Mouse (Mus musculus): ENCODE data around the gene Cyp2d10. TPM values are rescaled to one million over a fixed set of nuclear protein-coding genes. Genes with fewer than 3 reads are reported as not detected.
"Not testable (repeated sequence)": the region's sequence is repeated elsewhere in the genome, so short reads cannot be mapped to it uniquely, and the experiment has no call there.

Cyp2d10 gene
- polyA plus RNA-seq, 1 experiment from 2014 or later = 2.6 TPM

GRCm38 (mm10) chr15:82372991-82373390 lies 34.0 kb downstream of the Cyp2d10 start:
- no peak for ATAC-seq (ENCODE audit: insufficient read depth, low FRiP score)
- H3K27me3 ChIP-seq (ENCODE audit: control insufficient read depth, insufficient read depth, low read length) = no peaks in the 10 kb centered on the region
- WGBS = 84% methylated on average over 5 of the region's 5 CpGs
- H3K4me2 ChIP-seq (ENCODE audit: low read depth, low read length) = no peak overlapping the region
- 0 out of 2 replicates have a peak, but pooled peaks cover 7% of the 10 kb centered on the region for H3K4me1 ChIP-seq (ENCODE audit: control insufficient read depth, insufficient read depth, low read length)
- no peak overlapping the region for H3K27ac ChIP-seq (ENCODE audit: low read length)
- H3K36me3 ChIP-seq (ENCODE audit: control insufficient read depth, insufficient read depth, low read length) = no peaks in the 10 kb centered on the region
- no peak overlapping the region for H3K4me3 ChIP-seq (replicated peaks; ENCODE audit: low read length)
- no peak overlapping the region for H3K9ac ChIP-seq (ENCODE audit: low read length)
- no peaks in the 10 kb centered on the region for H3K9me3 ChIP-seq (replicated peaks; ENCODE audit: control insufficient read depth, low read length)

- no peaks in the 10 kb centered on the region for H3K36me3 ChIP-seq (ENCODE audit: control insufficient read depth, insufficient read depth, low read length)
- WGBS = 85% methylated on average over 6 of the region's 6 CpGs
- no peak overlapping the region for H3K27ac ChIP-seq (ENCODE audit: low read length)
- no peak overlapping the region for H3K4me3 ChIP-seq (replicated peaks; ENCODE audit: low read length)
- no peak overlapping the region for H3K9ac ChIP-seq (ENCODE audit: low read length)
- no peak for ATAC-seq (ENCODE audit: insufficient read depth, low FRiP score)
- H3K9me3 ChIP-seq (replicated peaks; ENCODE audit: control insufficient read depth, low read length) = no peaks in the 10 kb centered on the region
- H3K27me3 ChIP-seq (ENCODE audit: control insufficient read depth, insufficient read depth, low read length) = no peaks in the 10 kb centered on the region
- 0 out of 2 replicates have a peak, but pooled peaks cover 3% of the 10 kb centered on the region for H3K4me1 ChIP-seq (ENCODE audit: control insufficient read depth, insufficient read depth, low read length)
- H3K4me2 ChIP-seq (ENCODE audit: low read depth, low read length) = no peak overlapping the region
These were observed 34.5 kb downstream of the Cyp2d10 start for GRCm38 (mm10) chr15:82372446-82372845.

DNA sequence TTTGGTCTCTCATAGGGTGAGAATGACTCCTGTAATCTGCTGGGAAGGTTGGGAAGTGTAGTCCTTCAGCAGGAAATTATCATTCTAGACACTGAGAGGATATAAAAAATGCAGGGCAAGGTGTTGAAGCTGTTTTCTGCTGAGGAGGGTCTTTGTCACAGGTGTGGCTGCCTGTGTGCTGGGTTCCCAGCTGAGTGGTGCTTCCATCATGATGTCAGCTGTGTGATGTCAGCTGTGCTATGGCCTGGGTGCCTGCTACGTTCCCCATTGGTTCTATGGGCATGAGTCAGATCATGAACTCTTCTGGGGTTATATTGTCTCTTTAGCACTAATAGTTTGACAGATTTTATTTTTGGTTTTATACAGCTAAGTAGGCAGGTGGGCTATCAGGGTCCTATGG lies 38.1 kb downstream of the Cyp2d10 start:
- ATAC-seq (ENCODE audit: insufficient read depth, low FRiP score) = no peak
- Histone ChIP-seq H3K9ac (ENCODE audit: low read length) (no peak overlapping the region), H3K36me3 (ENCODE audit: control insufficient read depth, insufficient read depth, low read length) (no peaks in the 10 kb centered on the region), H3K27me3 (ENCODE audit: control insufficient read depth, insufficient read depth, low read length) (no peaks in the 10 kb centered on the region), H3K27ac (ENCODE audit: low read length) (no peak overlapping the region), H3K4me2 (ENCODE audit: low read depth, low read length) (no peak overlapping the region), H3K9me3 (replicated peaks; ENCODE audit: control insufficient read depth, low read length) (no peaks in the 10 kb centered on the region), H3K4me1 (ENCODE audit: control insufficient read depth, insufficient read depth, low read length) (no peaks in the 10 kb centered on the region), H3K4me3 (replicated peaks; ENCODE audit: low read length) (no peak overlapping the region)
- WGBS = 78% methylated on average over 1 of the region's 1 CpGs

GRCm38 (mm10) chr15:82368146-82368545 lies 38.8 kb downstream of the Cyp2d10 start:
- Histone ChIP-seq H3K4me1 (ENCODE audit: control insufficient read depth, insufficient read depth, low read length) (no peaks in the 10 kb centered on the region), H3K4me2 (ENCODE audit: low read depth, low read length) (no peak overlapping the region), H3K9ac (ENCODE audit: low read length) (no peak overlapping the region), H3K4me3 (replicated peaks; ENCODE audit: low read length) (no peak overlapping the region), H3K36me3 (ENCODE audit: control insufficient read depth, insufficient read depth, low read length) (no peaks in the 10 kb centered on the region), H3K9me3 (replicated peaks; ENCODE audit: control insufficient read depth, low read length) (no peaks in the 10 kb centered on the region), H3K27me3 (ENCODE audit: control insufficient read depth, insufficient read depth, low read length) (no peaks in the 10 kb centered on the region), H3K27ac (ENCODE audit: low read length) (no peak overlapping the region)
- ATAC-seq (ENCODE audit: insufficient read depth, low FRiP score) = no peak
- 91% methylated on average over 4 of the region's 4 CpGs for WGBS

GRCm38 (mm10) chr15:82364561-82364960 lies 42.4 kb downstream of the Cyp2d10 start:
- not testable (repeated sequence) for H3K4me3 ChIP-seq (replicated peaks; ENCODE audit: low read length); H3K4me1 ChIP-seq (ENCODE audit: control insufficient read depth, insufficient read depth, low read length); H3K9me3 ChIP-seq (replicated peaks; ENCODE audit: control insufficient read depth, low read length); H3K27me3 ChIP-seq (ENCODE audit: control insufficient read depth, insufficient read depth, low read length); H3K9ac ChIP-seq (ENCODE audit: low read length); H3K36me3 ChIP-seq (ENCODE audit: control insufficient read depth, insufficient read depth, low read length); H3K27ac ChIP-seq (ENCODE audit: low read length); ATAC-seq (ENCODE audit: insufficient read depth, low FRiP score)
- H3K4me2 ChIP-seq (ENCODE audit: low read depth, low read length) = peak overlapping the region; percentile 34; the same call in 1 of the 2 replicates
- 8% methylated on average over 6 of the region's 9 CpGs for WGBS

- not testable (repeated sequence) for ATAC-seq (ENCODE audit: insufficient read depth, low FRiP score); H3K4me3 ChIP-seq (replicated peaks; ENCODE audit: low read length); H3K4me2 ChIP-seq (ENCODE audit: low read depth, low read length); H3K36me3 ChIP-seq (ENCODE audit: control insufficient read depth, insufficient read depth, low read length); H3K27ac ChIP-seq (ENCODE audit: low read length); H3K4me1 ChIP-seq (ENCODE audit: control insufficient read depth, insufficient read depth, low read length); H3K27me3 ChIP-seq (ENCODE audit: control insufficient read depth, insufficient read depth, low read length); H3K9ac ChIP-seq (ENCODE audit: low read length); H3K9me3 ChIP-seq (replicated peaks; ENCODE audit: control insufficient read depth, low read length)
- WGBS = 68% methylated on average over 7 of the region's 12 CpGs
These were observed 43.2 kb downstream of the Cyp2d10 start for GRCm38 (mm10) chr15:82363801-82364200.

DNA sequence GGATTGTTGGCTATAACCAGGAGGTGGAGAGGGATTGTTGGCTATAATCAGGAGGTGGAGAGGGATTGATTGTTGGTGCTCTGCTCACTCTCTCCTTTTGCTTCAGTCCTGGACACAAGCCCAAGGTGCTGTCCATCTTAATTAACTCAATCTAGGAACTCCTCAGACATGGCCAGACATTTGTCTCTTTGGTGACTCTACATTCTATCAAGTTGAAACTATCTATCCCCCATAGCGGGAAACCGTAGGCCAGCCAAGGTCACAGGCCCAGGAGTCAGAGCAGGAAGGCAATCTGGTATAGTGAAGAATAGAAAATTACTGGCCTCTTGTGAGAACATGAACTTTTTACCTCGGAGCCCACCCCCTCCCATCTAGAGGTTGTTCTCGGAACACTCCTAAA lies 44.8 kb downstream of the Cyp2d10 start:
- WGBS = 72% methylated on average over 3 of the region's 4 CpGs
- no peaks in the 10 kb centered on the region for H3K36me3 ChIP-seq (ENCODE audit: control insufficient read depth, insufficient read depth, low read length)

GRCm38 (mm10) chr15:82361459-82362018 lies 45.5 kb downstream of the Cyp2d10 start:
- Histone ChIP-seq H3K27me3 (ENCODE audit: control insufficient read depth, insufficient read depth, low read length) (no peaks in the 10 kb centered on the region), H3K36me3 (ENCODE audit: control insufficient read depth, insufficient read depth, low read length) (no peaks in the 10 kb centered on the region), H3K4me1 (ENCODE audit: control insufficient read depth, insufficient read depth, low read length) (peaks cover 10% of the 10 kb centered on the region), H3K9me3 (replicated peaks; ENCODE audit: control insufficient read depth, low read length) (no peaks in the 10 kb centered on the region), H3K4me3 (replicated peaks; ENCODE audit: low read length) (no peak overlapping the region), H3K9ac (ENCODE audit: low read length) (peak overlapping the region; percentile 6; the same call in 1 of the 2 replicates), H3K27ac (ENCODE audit: low read length) (peak overlapping the region; percentile 36; the same call in 1 of the 2 replicates), H3K4me2 (ENCODE audit: low read depth, low read length) (no peak overlapping the region)
- WGBS = 70% methylated on average over 11 of the region's 11 CpGs
- ATAC-seq (ENCODE audit: insufficient read depth, low FRiP score) = peak; percentile 72; the same call in 1 of the 2 replicates

More for the DNA sequence above, 44.8 kb downstream of the Cyp2d10 start:
- Histone ChIP-seq H3K4me2 (ENCODE audit: low read depth, low read length) (no peak overlapping the region), H3K4me1 (ENCODE audit: control insufficient read depth, insufficient read depth, low read length) (peaks cover 10% of the 10 kb centered on the region), H3K9ac (ENCODE audit: low read length) (no peak overlapping the region), H3K27ac (ENCODE audit: low read length) (peak overlapping the region; percentile 51), H3K27me3 (ENCODE audit: control insufficient read depth, insufficient read depth, low read length) (no peaks in the 10 kb centered on the region), H3K4me3 (replicated peaks; ENCODE audit: low read length) (no peak overlapping the region), H3K9me3 (replicated peaks; ENCODE audit: control insufficient read depth, low read length) (no peaks in the 10 kb centered on the region)
- no peak for ATAC-seq (ENCODE audit: insufficient read depth, low FRiP score)

DNA sequence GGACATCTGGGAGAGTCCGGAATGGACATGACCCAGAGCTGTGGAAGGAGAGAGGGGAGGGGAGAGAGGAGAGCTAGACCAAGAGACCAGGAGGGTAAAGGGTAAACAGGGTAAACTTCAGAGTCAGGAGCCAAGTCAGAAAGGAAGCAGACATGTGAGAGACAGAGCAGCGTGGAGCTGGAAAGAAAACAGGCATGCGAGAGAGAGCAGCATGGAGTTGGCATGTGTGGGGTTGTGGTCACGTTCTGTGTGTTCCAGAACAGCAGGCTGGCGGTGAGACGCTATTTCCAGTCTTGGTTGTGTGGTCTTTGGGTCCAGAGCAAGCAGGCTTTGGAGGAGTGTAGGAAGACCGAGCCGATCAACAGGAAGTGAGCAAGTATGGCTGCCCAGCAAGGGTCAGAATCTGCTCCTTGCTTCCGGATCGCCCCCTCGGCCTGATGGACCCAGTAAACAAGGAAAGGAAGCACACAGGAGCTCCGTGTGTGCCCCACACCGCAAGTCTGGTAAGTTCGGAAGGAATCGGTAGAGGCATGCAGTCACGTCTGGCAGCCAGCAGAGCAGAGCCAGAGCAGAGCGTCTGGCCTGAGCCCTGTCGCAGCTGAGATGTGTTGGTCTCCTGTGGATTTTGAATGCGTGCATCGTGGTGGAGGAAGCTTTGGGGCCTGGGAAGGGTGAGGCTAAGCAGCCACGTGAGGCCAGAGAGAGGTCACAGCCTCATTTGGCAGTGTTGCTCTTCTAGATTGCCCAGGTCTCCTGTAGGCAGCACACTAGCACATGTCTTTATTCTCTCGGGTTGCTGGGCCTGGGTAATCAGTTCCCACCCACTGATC lies 48.3 kb downstream of the Cyp2d10 start:
- Histone ChIP-seq H3K36me3 (ENCODE audit: control insufficient read depth, insufficient read depth, low read length) (no peaks in the 10 kb centered on the region), H3K27ac (ENCODE audit: low read length) (peak overlapping the region; percentile 60), H3K9me3 (replicated peaks; ENCODE audit: control insufficient read depth, low read length) (no peaks in the 10 kb centered on the region), H3K4me3 (replicated peaks; ENCODE audit: low read length) (no peak overlapping the region), H3K9ac (ENCODE audit: low read length) (peak overlapping the region; percentile 46; the same call in 1 of the 2 replicates), H3K4me2 (ENCODE audit: low read depth, low read length) (no peak overlapping the region), H3K4me1 (ENCODE audit: control insufficient read depth, insufficient read depth, low read length) (peaks cover 14% of the 10 kb centered on the region), H3K27me3 (ENCODE audit: control insufficient read depth, insufficient read depth, low read length) (no peaks in the 10 kb centered on the region)
- WGBS = 53% methylated on average over 22 of the region's 22 CpGs
- ATAC-seq (ENCODE audit: insufficient read depth, low FRiP score) = no peak
